Mouse (Mus musculus): ENCODE data around the gene Rasgrp2. TPM values are rescaled to one million over a fixed set of nuclear protein-coding genes. Genes with fewer than 3 reads are reported as not detected.

Rasgrp2 gene
- polyA plus RNA-seq, 1 experiment from 2014 or later, result 34.6 TPM

DNA sequence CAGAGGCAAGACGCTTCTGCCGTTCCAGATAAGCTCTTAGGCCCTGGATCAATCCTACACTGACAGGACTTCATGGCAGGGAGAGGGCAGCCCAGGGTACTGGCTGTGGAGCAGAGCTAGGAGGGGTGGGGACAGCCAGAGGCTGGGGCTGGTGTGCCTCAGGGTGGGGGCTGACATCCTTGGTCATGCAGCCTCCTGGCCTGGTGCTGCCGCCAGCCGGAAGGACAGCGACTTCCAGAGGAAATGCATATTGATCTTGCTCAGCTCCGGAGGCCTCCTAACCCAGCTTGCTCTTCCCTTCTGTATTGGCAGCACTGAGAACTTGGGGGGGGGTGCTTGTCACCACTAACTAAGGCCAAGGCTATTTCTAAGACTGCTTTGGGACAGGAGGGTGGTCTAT, 16.3 kb downstream of the Rasgrp2 start:
- H3K27ac ChIP-seq (replicated peaks), result peak overlapping the region; percentile 84
- no peak overlapping the region for H3K4me3 ChIP-seq
- no peaks in the 10 kb centered on the region for H3K9me3 ChIP-seq
- H3K4me2 ChIP-seq (replicated peaks), result no peak overlapping the region
- 43% methylated on average over 6 of the region's 6 CpGs for WGBS
- no peak overlapping the region for H3K9ac ChIP-seq (replicated peaks)
- peaks cover 55% of the 10 kb centered on the region for H3K4me1 ChIP-seq
- H3K36me3 ChIP-seq, result no peaks in the 10 kb centered on the region
- ATAC-seq (replicated peaks), result no peak
- H3K27me3 ChIP-seq, result no peaks in the 10 kb centered on the region

DNA sequence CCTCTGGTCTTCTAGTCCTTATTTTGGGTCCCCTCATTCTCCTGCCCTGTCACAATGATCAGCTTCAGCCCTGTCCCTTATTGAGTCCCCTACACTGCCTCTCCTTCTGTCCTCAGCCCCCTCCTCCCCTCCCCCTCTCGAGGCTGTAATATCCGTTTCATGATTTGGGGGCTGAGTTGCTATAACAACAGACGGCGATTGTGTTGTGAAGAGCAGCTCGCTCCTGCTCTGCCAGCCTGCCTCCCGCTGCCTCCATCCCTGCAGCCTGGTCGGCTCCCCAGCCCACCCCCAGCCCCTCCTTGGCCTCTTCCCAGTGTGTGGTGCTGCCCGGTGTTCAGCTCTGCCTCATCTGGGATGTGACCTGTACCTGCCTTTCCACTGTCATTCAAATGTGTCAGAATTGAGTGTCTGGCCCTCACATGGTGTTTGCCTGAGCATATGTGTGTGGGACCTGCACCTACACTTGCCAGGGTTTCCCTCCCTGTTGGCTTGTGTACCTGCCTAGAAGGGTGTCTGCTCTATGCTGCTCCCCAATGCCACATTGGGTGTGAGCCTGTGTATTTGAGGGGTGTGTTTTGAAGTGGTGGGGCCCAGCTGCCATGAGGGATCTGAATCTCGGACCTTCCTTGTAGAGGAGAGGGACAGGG, 17.1 kb downstream of the Rasgrp2 start:
- Histone ChIP-seq H3K9ac (replicated peaks) (peak overlapping the region; percentile 31; the same call in 1 of the 2 replicates), H3K9me3 (no peaks in the 10 kb centered on the region), H3K4me2 (replicated peaks) (peak overlapping the region; percentile 28), H3K4me3 (no peak overlapping the region), H3K4me1 (peaks cover 58% of the 10 kb centered on the region), H3K27me3 (no peaks in the 10 kb centered on the region), H3K27ac (replicated peaks) (peak overlapping the region; percentile 84), H3K36me3 (no peaks in the 10 kb centered on the region)
- ATAC-seq (replicated peaks), result peak; percentile 36
- WGBS, result 5% methylated on average over 9 of the region's 9 CpGs

- Histone ChIP-seq H3K4me3 (0 out of 2 replicates have a peak overlapping the region, but pooled peaks have one; percentile 79), H3K9ac (replicated peaks) (0 out of 2 replicates have a peak overlapping the region, but pooled peaks have one; percentile 31)
These were observed 18.0 kb downstream of the Rasgrp2 start for GRCm38 (mm10) chr19:6416894-6417761.

GRCm38 (mm10) chr19:6418233-6418879, 19.2 kb downstream of the Rasgrp2 start, which contains the start of gene Nrxn2:
Gene Nrxn2 (plus strand): TSS chr19:6418731.
- Histone ChIP-seq H3K4me3 (peak within 1 kb of the TSS; percentile 79), H3K9ac (replicated peaks) (peak within 1 kb of the TSS; percentile 87), H3K36me3 (no peaks in the 10 kb centered on the region), H3K27me3 (no peaks in the 10 kb centered on the region), H3K9me3 (no peaks in the 10 kb centered on the region), H3K4me1 (peaks cover 78% of the 10 kb centered on the region), H3K4me2 (replicated peaks) (peak within 1 kb of the TSS; percentile 95), H3K27ac (replicated peaks) (peak within 1 kb of the TSS; percentile 95)
- under 1% methylated on average over 43 of the region's 46 CpGs for WGBS
- ATAC-seq (replicated peaks), result peak; percentile 93

More at GRCm38 (mm10) chr19:6416894-6417761, 18.0 kb downstream of the Rasgrp2 start:
- Histone ChIP-seq H3K4me1 (peaks cover 65% of the 10 kb centered on the region), H3K36me3 (no peaks in the 10 kb centered on the region), H3K9me3 (no peaks in the 10 kb centered on the region), H3K4me2 (replicated peaks) (0 out of 2 replicates have a peak overlapping the region, but pooled peaks have one; percentile 95), H3K27ac (replicated peaks) (peak overlapping the region; percentile 95), H3K27me3 (no peaks in the 10 kb centered on the region)
- no peak for ATAC-seq (replicated peaks)
- WGBS, result 64% methylated on average over 12 of the region's 12 CpGs

DNA sequence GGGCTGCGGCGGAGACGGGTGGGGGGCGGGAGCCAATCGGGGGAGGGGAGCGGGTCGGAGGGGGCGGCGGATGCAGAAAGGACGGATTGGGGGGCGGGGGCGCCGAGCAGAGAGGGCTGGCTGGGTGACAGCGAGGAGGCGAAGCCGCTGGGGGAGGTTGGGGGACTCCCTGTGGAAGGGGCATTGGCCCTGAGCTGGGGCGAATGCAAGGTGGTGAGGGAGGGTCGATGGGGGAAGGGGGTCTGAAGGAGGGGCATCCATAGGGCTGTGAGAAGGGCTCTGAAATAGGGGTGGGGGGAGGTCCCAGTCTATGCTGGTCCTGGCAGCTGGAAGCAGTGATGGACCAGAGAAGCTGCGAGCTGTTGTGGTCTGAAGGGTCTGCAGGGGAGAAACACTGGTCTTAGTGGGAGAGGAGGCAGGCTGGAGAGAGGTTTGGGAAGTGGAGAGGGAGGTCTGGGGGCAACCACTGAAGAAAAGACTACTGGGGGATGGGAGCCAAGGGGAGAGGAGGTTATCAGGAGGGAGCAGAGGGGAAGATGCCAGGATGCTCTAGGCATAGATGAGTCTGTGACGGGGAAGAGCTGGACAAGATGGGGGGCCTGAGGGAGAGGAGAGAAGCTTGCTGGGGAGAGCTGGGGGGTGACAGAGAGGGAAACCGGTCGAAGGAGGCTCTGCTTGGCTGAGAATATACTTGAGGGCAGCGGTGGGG, 20.0 kb downstream of the Rasgrp2 start:
- Histone ChIP-seq H3K4me1 (peaks cover 85% of the 10 kb centered on the region), H3K27me3 (no peaks in the 10 kb centered on the region), H3K36me3 (no peaks in the 10 kb centered on the region), H3K4me2 (replicated peaks) (peak overlapping the region; percentile 95), H3K9ac (replicated peaks) (peak overlapping the region; percentile 87), H3K9me3 (no peaks in the 10 kb centered on the region), H3K27ac (replicated peaks) (peak overlapping the region; percentile 95), H3K4me3 (peak overlapping the region; percentile 79)
- ATAC-seq (replicated peaks), result peak; percentile 12
- 4% methylated on average over 17 of the region's 23 CpGs for WGBS

DNA sequence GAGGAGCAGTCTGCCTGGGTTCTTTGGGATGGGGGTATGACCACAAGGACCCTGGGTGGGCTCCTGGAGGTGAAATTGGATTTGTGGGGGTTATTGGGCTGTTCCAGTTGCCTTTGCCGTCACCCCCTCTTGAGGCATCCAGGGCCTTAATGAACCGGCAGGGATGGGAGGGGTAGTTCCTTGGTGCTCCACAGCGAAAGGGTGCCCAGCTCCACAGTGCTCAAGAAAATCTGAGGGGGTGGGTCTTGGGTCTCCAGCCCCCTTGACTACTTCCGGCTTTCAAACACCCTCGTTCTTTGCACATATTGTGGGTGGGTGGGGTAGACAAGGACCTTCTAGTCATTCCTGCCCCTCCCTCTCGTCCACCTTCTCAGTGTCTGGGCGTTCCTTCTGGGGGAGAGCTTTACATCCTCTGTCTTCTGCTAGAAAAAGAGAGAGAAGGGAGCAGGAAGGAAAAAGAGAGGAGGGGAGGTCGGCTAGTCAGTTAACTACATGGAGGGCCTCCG, 20.7 kb downstream of the Rasgrp2 start:
- ATAC-seq (replicated peaks), result no peak
- Histone ChIP-seq H3K4me2 (replicated peaks) (peak overlapping the region; percentile 95), H3K27me3 (no peaks in the 10 kb centered on the region), H3K9ac (replicated peaks) (peak overlapping the region; percentile 87), H3K4me1 (peaks cover 90% of the 10 kb centered on the region), H3K9me3 (no peaks in the 10 kb centered on the region), H3K27ac (replicated peaks) (peak overlapping the region; percentile 95), H3K4me3 (peak overlapping the region; percentile 79), H3K36me3 (no peaks in the 10 kb centered on the region)
- WGBS, result 40% methylated on average over 9 of the region's 9 CpGs

GRCm38 (mm10) chr19:6420481-6421210, 21.5 kb downstream of the Rasgrp2 start:
- H3K9ac ChIP-seq (replicated peaks), result peak overlapping the region; percentile 87
- peak overlapping the region; percentile 95 for H3K4me2 ChIP-seq (replicated peaks)
- ATAC-seq (replicated peaks), result no peak
- no peaks in the 10 kb centered on the region for H3K9me3 ChIP-seq
- peak overlapping the region; percentile 79 for H3K4me3 ChIP-seq
- peak overlapping the region; percentile 95; the same call in 1 of the 2 replicates for H3K27ac ChIP-seq (replicated peaks)
- peaks cover 91% of the 10 kb centered on the region for H3K4me1 ChIP-seq
- no peaks in the 10 kb centered on the region for H3K27me3 ChIP-seq
- no peaks in the 10 kb centered on the region for H3K36me3 ChIP-seq
- 46% methylated on average over 19 of the region's 19 CpGs for WGBS

GRCm38 (mm10) chr19:6421211-6421590, 22.1 kb downstream of the Rasgrp2 start:
- peak overlapping the region; percentile 79 for H3K4me3 ChIP-seq
- no peak for ATAC-seq (replicated peaks)
- 0 out of 2 replicates have a peak overlapping the region, but pooled peaks have one; percentile 95 for H3K27ac ChIP-seq (replicated peaks)
- no peaks in the 10 kb centered on the region for H3K36me3 ChIP-seq
- H3K4me2 ChIP-seq (replicated peaks), result peak overlapping the region; percentile 95
- H3K4me1 ChIP-seq, result peaks cover 91% of the 10 kb centered on the region
- H3K27me3 ChIP-seq, result no peaks in the 10 kb centered on the region
- WGBS, result 61% methylated on average over 9 of the region's 9 CpGs
- H3K9ac ChIP-seq (replicated peaks), result no peak overlapping the region
- no peaks in the 10 kb centered on the region for H3K9me3 ChIP-seq

GRCm38 (mm10) chr19:6422014-6422413, 22.9 kb downstream of the Rasgrp2 start:
- Histone ChIP-seq H3K4me3 (no peak overlapping the region), H3K36me3 (no peaks in the 10 kb centered on the region), H3K4me1 (peaks cover 91% of the 10 kb centered on the region), H3K4me2 (replicated peaks) (no peak overlapping the region), H3K27ac (replicated peaks) (no peak overlapping the region), H3K9ac (replicated peaks) (no peak overlapping the region), H3K9me3 (no peaks in the 10 kb centered on the region), H3K27me3 (no peaks in the 10 kb centered on the region)
- WGBS, result 63% methylated on average over 7 of the region's 7 CpGs
- ATAC-seq (replicated peaks), result no peak

GRCm38 (mm10) chr19:6423241-6423640, 24.1 kb downstream of the Rasgrp2 start:
- Histone ChIP-seq H3K27ac (replicated peaks) (0 out of 2 replicates have a peak overlapping the region, but pooled peaks have one; percentile 3), H3K9me3 (no peaks in the 10 kb centered on the region), H3K4me2 (replicated peaks) (no peak overlapping the region), H3K36me3 (no peaks in the 10 kb centered on the region), H3K27me3 (0 out of 2 replicates have a peak, but pooled peaks cover 8% of the 10 kb centered on the region), H3K9ac (replicated peaks) (no peak overlapping the region), H3K4me1 (peaks cover 91% of the 10 kb centered on the region), H3K4me3 (no peak overlapping the region)
- ATAC-seq (replicated peaks), result no peak
- WGBS, result 70% methylated on average over 16 of the region's 16 CpGs

Data from forebrain, embryonic 15.5 days (tissue).